Mouse (Mus musculus) megakaryocyte-erythroid progenitor cell, adult 5 weeks (primary cell): ENCODE measurements around the gene Slc9a3. TPM values are rescaled to one million over a fixed set of nuclear protein-coding genes. Genes with fewer than 3 reads are reported as not detected.

Experiments
- polyA plus RNA-seq: library from polyadenylated mRNA; stranded (reverse); fragments of >175 nt; gene quantifications from 2 replicates; pipeline ENCODE4 v1.2.3, GENCODE M21; 2012

Gene Slc9a3
- polyA plus RNA-seq = not detected in 2 replicates

GRCm38 (mm10) chr13:74121141-74121602 is at the start of gene Slc9a3:
Gene Slc9a3 (plus strand): TSS chr13:74121457.

GRCm38 (mm10) chr13:74208317-74208985 is 87.2 kb downstream of the Slc9a3 start, which contains the start of gene Exoc3:
Gene Exoc3 (minus strand): TSS chr13:74208732.

Other genes with a start within 250 kb of the Slc9a3 start
- 2.3 and 2.5 TPM in 2 replicates for gene Trip13, start 183.7 kb upstream of the Slc9a3 start, polyA plus RNA-seq
- 26.5 and 30.2 TPM in 2 replicates for gene Brd9, start 183.6 kb upstream of the Slc9a3 start, polyA plus RNA-seq
- not detected in 2 replicates for gene Zdhhc11, start 157.6 kb upstream of the Slc9a3 start, polyA plus RNA-seq
- gene Tppp, start 112.0 kb upstream of the Slc9a3 start, polyA plus RNA-seq = 0.07 and 0.11 TPM in 2 replicates
- gene Cep72, start 59.2 kb upstream of the Slc9a3 start, polyA plus RNA-seq = 2.4 and 3.3 TPM in 2 replicates
- gene Exoc3, start 87.3 kb downstream of the Slc9a3 start, polyA plus RNA-seq = 16.9 and 17.6 TPM in 2 replicates
- 0.05 TPM in 1 of 2 replicates, not detected in the other for gene Ahrr, start 170.9 kb downstream of the Slc9a3 start, polyA plus RNA-seq
- 31.7 and 39.9 TPM in 2 replicates for gene Pdcd6, start 196.1 kb downstream of the Slc9a3 start, polyA plus RNA-seq
- gene Sdha, start 228.8 kb downstream of the Slc9a3 start, polyA plus RNA-seq = 54.2 and 57.2 TPM in 2 replicates
- 0.49 and 0.75 TPM in 2 replicates for gene Ccdc127, start 228.9 kb downstream of the Slc9a3 start, polyA plus RNA-seq
- 0.03 TPM in 1 of 2 replicates, not detected in the other for gene Lrrc14b, start 242.5 kb downstream of the Slc9a3 start, polyA plus RNA-seq